Mouse (Mus musculus): ENCODE data around the gene Gal3st4.

DNA sequence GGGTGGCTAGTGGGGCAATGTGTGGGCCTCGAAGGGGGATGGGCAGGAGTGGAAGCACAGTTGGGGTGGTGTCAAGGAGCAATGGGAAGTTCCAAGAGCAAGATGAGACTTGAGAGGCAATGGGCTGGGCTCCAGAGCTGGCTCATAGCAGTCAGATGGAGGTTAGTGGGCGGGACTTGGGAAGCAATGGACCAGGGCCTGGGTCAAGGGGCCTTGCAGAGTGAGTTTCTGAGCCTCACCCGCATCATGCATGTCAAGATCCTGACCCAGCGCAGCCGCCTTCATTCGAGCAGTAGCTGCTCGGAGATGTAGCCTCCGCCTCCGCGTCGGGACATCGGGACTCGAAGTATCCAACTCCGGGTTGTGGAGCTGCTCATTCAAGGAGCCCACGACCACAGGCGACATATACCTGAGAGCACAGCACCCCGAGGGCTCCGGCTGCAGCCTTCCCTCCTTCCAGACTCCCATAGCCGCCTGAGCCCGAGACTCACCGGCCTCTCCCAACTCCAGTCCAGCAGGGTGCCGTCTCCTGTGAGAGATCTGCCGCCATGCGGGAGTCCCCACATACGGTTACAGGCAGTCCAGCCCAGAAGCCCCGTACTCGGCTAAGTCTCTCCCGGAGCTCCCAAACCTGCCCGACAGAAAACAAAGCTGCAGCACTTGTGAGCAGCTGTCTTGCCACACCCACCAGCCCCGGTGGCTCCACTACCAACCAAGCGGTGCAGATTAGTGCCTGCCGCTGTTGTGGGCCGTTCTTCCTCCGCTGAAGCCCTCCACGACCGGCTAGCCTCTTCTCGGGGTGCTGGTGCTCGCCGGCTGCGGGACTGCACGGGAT lies 2.8 kb upstream of the Gal3st4 start:
- TF ChIP-seq POLR2A (IDR thresholded peaks at IDR 0.05; ENCODE audit: borderline replicate concordance, extremely low read depth, low read depth, low read length): no peak
- TF ChIP-seq CTCF (IDR thresholded peaks at IDR 0.05; ENCODE audit: insufficient read depth, low read length): no peak

Data from lung, adult 2 months (tissue).